Mouse (Mus musculus): ENCODE data around the gene Efna5. TPM values are rescaled to one million over a fixed set of nuclear protein-coding genes. Genes with fewer than 3 reads are reported as not detected.
A peak's percentile ranks its signal among the peaks of the same experiment; 100 is the strongest.

Gene Efna5
- polyA plus RNA-seq, 1 experiment from 2014 or later = 24.5 TPM

DNA sequence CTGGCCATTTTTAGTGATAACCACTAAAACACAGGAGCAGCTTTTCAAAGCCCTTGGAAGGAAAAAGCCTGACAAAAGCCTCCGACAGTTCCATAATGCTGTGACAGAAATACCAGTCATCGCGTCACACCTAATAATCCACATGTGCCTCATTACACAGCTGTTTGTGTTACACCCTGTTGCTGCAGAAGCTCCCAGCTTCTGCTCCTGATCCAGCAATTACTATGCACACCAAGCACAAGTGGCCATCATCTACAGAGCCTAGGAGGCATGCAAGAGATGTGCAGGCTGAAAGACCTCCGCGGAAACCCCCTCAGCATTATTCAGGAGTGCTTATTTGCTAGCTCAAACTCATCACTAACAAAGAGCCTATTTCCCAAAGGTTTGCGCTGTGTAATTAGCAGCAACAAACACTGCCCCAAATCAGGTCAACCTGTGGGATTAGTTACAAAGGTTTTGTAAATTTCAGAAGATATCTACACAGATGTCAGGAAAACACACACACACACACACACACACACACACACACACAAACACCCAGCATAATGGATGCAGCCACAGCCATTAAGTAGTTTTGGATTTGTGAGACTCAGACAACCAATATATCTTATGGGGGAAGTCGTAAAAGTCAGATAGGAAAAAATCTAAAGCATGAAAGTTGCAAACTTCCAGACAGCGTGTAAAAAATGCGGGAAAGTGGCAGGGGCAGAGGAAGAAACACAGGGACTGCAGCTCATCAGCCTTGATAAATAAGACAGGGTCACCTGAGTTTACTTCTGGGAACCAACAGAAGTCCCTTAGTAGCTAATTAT, 180.1 kb downstream of the Efna5 start:
- no peak for ATAC-seq (replicated peaks; ENCODE audit: insufficient number of reproducible peaks, low FRiP score, low TSS enrichment)
- no peak overlapping the region for H3K4me3 ChIP-seq (ENCODE audit: low read depth, low read length)
- H3K27ac ChIP-seq (ENCODE audit: low read depth, low read length) = no peak overlapping the region
- H3K9me3 ChIP-seq (replicated peaks; ENCODE audit: control insufficient read depth, low read length) = no peaks in the 10 kb centered on the region
- H3K36me3 ChIP-seq (ENCODE audit: control insufficient read depth, insufficient read depth, low read length) = no peaks in the 10 kb centered on the region
- H3K4me1 ChIP-seq (ENCODE audit: control insufficient read depth, insufficient read depth, low read length) = 0 out of 2 replicates have a peak, but pooled peaks cover 2% of the 10 kb centered on the region
- no peaks in the 10 kb centered on the region for H3K27me3 ChIP-seq (ENCODE audit: control insufficient read depth, insufficient read depth, low read length)
- H3K4me2 ChIP-seq = no peak overlapping the region
- no peak overlapping the region for H3K9ac ChIP-seq (ENCODE audit: low read depth, low read length)
- whole genome bisulfite sequencing (ENCODE audit: insufficient replicate concordance) = 60% methylated on average over 9 of the region's 9 CpGs

DNA sequence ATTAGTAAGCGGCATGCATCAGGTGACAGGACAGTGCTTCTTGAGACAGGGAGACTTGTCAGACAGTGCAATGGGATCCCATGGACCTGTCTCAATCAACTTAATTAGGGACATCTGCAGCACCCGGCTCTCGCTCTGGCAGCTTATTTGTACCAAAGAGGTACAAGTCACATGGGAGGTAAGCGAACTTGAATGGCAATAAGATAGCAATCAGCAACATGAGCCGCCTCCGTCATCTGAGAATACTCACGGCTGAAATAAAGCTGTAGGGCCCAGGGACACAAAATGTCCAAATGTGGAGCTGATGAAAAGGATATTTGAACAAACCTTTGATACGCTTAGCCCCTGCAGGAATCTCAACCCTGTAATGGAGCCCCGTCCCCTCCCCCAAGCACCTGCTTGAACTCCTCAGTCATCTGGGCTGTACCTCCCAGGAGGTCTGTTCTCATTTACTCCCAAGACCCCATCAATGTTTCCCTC, 186.1 kb downstream of the Efna5 start:
- ATAC-seq (replicated peaks; ENCODE audit: insufficient number of reproducible peaks, low FRiP score, low TSS enrichment) = no peak
- no peak overlapping the region for H3K9ac ChIP-seq (ENCODE audit: low read depth, low read length)
- H3K9me3 ChIP-seq (replicated peaks; ENCODE audit: control insufficient read depth, low read length) = no peaks in the 10 kb centered on the region
- H3K4me2 ChIP-seq = no peak overlapping the region
- H3K36me3 ChIP-seq (ENCODE audit: control insufficient read depth, insufficient read depth, low read length) = no peaks in the 10 kb centered on the region
- H3K4me3 ChIP-seq (ENCODE audit: low read depth, low read length) = no peak overlapping the region
- H3K27ac ChIP-seq (ENCODE audit: low read depth, low read length) = no peak overlapping the region
- WGBS (ENCODE audit: insufficient replicate concordance) = 71% methylated on average over 9 of the region's 9 CpGs
- H3K27me3 ChIP-seq (ENCODE audit: control insufficient read depth, insufficient read depth, low read length) = no peaks in the 10 kb centered on the region
- peaks cover 7% of the 10 kb centered on the region; the same call in 1 of the 2 replicates for H3K4me1 ChIP-seq (ENCODE audit: control insufficient read depth, insufficient read depth, low read length)

DNA sequence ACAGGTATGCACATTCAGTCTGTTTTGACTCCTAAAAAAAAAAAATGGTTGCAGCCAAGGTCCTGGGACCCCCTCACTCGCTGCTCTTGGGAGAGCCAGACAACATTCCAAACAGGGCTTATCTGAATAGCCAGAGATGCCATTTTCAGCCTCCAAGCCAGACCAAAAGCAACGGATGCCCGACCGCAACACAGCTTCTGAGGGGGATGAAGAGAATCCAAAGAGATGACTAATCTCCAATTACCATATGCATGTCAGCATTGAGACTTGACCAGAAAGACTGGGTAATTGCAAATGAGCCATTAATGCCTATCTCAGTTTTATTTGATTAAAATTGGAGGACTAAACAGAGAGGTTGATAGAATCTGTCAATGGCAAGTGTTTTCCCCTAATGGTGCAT, 188.9 kb downstream of the Efna5 start:
- Histone ChIP-seq H3K9ac (ENCODE audit: low read depth, low read length) (no peak overlapping the region), H3K4me1 (ENCODE audit: control insufficient read depth, insufficient read depth, low read length) (peaks cover 12% of the 10 kb centered on the region), H3K27me3 (ENCODE audit: control insufficient read depth, insufficient read depth, low read length) (no peaks in the 10 kb centered on the region), H3K9me3 (replicated peaks; ENCODE audit: control insufficient read depth, low read length) (no peaks in the 10 kb centered on the region), H3K36me3 (ENCODE audit: control insufficient read depth, insufficient read depth, low read length) (no peaks in the 10 kb centered on the region), H3K27ac (ENCODE audit: low read depth, low read length) (no peak overlapping the region), H3K4me2 (no peak overlapping the region), H3K4me3 (ENCODE audit: low read depth, low read length) (no peak overlapping the region)
- 7% methylated on average over 4 of the region's 4 CpGs for WGBS (ENCODE audit: insufficient replicate concordance)
- no peak for ATAC-seq (replicated peaks; ENCODE audit: insufficient number of reproducible peaks, low FRiP score, low TSS enrichment)

DNA sequence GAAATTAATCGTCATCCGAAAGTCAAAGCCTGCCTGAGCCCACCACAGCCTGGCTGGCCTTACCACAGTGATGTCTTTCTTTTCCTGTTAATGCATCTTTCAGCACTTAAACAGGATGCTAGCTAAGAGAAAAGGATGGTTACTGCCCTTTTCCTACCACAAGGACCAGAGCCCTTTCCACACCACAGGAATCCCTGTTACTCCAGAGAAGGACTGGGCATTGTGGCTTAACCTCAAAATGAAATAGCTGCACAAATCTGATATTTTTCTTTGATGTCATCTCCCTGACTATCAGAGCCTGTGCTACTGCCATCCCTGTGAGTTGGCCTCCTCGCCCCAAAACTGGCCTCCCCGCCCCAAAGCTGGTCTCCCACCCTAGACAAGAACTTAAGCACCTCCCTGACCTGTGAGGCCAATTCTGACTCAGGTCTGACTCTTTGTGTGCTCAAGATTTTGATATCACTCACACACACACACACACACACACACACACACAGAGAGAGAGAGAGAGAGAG, 189.9 kb downstream of the Efna5 start:
- no peaks in the 10 kb centered on the region for H3K27me3 ChIP-seq (ENCODE audit: control insufficient read depth, insufficient read depth, low read length)
- peaks cover 14% of the 10 kb centered on the region for H3K4me1 ChIP-seq (ENCODE audit: control insufficient read depth, insufficient read depth, low read length)
- H3K36me3 ChIP-seq (ENCODE audit: control insufficient read depth, insufficient read depth, low read length) = no peaks in the 10 kb centered on the region
- H3K4me2 ChIP-seq = no peak overlapping the region
- no peaks in the 10 kb centered on the region for H3K9me3 ChIP-seq (replicated peaks; ENCODE audit: control insufficient read depth, low read length)
- 82% methylated on average over 4 of the region's 4 CpGs for WGBS (ENCODE audit: insufficient replicate concordance)
- H3K9ac ChIP-seq (ENCODE audit: low read depth, low read length) = no peak overlapping the region
- no peak overlapping the region for H3K27ac ChIP-seq (ENCODE audit: low read depth, low read length)
- no peak overlapping the region for H3K4me3 ChIP-seq (ENCODE audit: low read depth, low read length)
- no peak for ATAC-seq (replicated peaks; ENCODE audit: insufficient number of reproducible peaks, low FRiP score, low TSS enrichment)

DNA sequence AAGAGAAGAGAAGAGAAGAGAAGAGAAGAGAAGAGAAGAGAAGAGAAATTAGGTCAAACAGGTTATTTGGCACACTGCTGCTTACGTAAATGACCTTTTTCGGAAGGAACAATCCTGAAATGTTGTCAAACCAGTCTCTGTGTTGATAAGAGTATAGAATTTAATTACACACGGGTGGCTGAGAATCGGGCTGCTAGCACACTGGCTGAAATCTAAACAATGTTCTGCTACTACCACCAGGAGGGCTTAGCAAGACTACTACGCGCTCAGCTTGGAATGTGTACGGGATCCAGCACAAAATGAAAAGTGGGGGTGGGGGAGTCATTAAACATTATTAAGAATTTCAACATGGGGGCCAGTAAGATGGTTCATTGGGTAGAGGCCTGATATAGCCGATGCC, 190.9 kb downstream of the Efna5 start:
- Histone ChIP-seq H3K27me3 (ENCODE audit: control insufficient read depth, insufficient read depth, low read length) (no peaks in the 10 kb centered on the region), H3K36me3 (ENCODE audit: control insufficient read depth, insufficient read depth, low read length) (no peaks in the 10 kb centered on the region), H3K9me3 (replicated peaks; ENCODE audit: control insufficient read depth, low read length) (no peaks in the 10 kb centered on the region), H3K4me2 (no peak overlapping the region), H3K27ac (ENCODE audit: low read depth, low read length) (no peak overlapping the region), H3K4me3 (ENCODE audit: low read depth, low read length) (no peak overlapping the region), H3K4me1 (ENCODE audit: control insufficient read depth, insufficient read depth, low read length) (peaks cover 14% of the 10 kb centered on the region), H3K9ac (ENCODE audit: low read depth, low read length) (no peak overlapping the region)
- ATAC-seq (replicated peaks; ENCODE audit: insufficient number of reproducible peaks, low FRiP score, low TSS enrichment) = no peak
- 69% methylated on average over 8 of the region's 8 CpGs for WGBS (ENCODE audit: insufficient replicate concordance)

DNA sequence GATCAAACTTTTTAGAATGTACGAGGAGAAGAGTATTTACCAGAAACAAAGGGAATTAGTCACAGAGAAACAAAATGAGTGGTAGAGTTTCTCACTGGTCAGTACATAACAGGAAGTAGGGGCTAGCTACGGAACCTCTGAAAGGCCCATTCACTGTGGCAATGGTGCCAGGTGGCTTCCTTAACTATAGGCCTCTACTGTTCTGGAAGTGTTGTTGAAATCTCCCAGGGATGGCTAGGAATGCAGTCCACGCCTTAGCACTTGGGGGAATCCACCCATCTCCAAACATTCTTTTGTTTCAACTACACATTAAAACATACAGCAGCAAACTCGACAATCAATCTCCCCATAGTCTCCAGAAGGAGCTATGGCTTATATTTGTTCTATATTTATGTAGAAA, 191.5 kb downstream of the Efna5 start:
- H3K4me3 ChIP-seq (ENCODE audit: low read depth, low read length) = no peak overlapping the region

DNA sequence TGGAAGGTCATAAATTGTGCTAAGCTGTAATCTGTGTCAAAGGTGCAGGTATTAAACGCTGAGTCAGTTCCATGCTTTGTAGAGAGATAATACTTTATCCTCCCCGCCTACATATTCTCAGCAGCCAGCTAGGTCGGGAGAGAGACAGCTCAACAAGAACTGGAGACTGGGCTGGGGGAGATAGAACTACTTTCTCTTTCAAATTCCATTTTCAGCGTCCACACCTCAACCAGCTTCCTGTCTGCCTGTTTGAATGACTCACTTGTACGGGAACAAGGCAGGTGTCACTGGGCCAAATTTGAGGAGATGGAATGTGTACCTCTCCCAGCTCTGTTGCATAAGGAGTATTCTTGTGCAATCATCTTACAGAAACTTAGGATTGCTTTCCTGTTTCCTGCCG, 193.7 kb downstream of the Efna5 start:
- Histone ChIP-seq H3K4me3 (ENCODE audit: low read depth, low read length) (no peak overlapping the region), H3K9me3 (replicated peaks; ENCODE audit: control insufficient read depth, low read length) (no peaks in the 10 kb centered on the region), H3K27ac (ENCODE audit: low read depth, low read length) (no peak overlapping the region), H3K36me3 (ENCODE audit: control insufficient read depth, insufficient read depth, low read length) (no peaks in the 10 kb centered on the region), H3K27me3 (ENCODE audit: control insufficient read depth, insufficient read depth, low read length) (no peaks in the 10 kb centered on the region), H3K9ac (ENCODE audit: low read depth, low read length) (no peak overlapping the region), H3K4me1 (ENCODE audit: control insufficient read depth, insufficient read depth, low read length) (peaks cover 12% of the 10 kb centered on the region), H3K4me2 (peak overlapping the region; percentile 30)
- ATAC-seq (replicated peaks; ENCODE audit: insufficient number of reproducible peaks, low FRiP score, low TSS enrichment) = no peak
- 40% methylated on average over 6 of the region's 6 CpGs for whole genome bisulfite sequencing (ENCODE audit: insufficient replicate concordance)

More for the DNA sequence above, 191.5 kb downstream of the Efna5 start:
- WGBS (ENCODE audit: insufficient replicate concordance) = 62% methylated on average over 4 of the region's 4 CpGs
- H3K4me2 ChIP-seq = no peak overlapping the region
- peaks cover 14% of the 10 kb centered on the region for H3K4me1 ChIP-seq (ENCODE audit: control insufficient read depth, insufficient read depth, low read length)
- H3K27ac ChIP-seq (ENCODE audit: low read depth, low read length) = no peak overlapping the region
- no peaks in the 10 kb centered on the region for H3K9me3 ChIP-seq (replicated peaks; ENCODE audit: control insufficient read depth, low read length)
- ATAC-seq (replicated peaks; ENCODE audit: insufficient number of reproducible peaks, low FRiP score, low TSS enrichment) = no peak
- H3K27me3 ChIP-seq (ENCODE audit: control insufficient read depth, insufficient read depth, low read length) = no peaks in the 10 kb centered on the region
- H3K9ac ChIP-seq (ENCODE audit: low read depth, low read length) = no peak overlapping the region
- no peaks in the 10 kb centered on the region for H3K36me3 ChIP-seq (ENCODE audit: control insufficient read depth, insufficient read depth, low read length)

DNA sequence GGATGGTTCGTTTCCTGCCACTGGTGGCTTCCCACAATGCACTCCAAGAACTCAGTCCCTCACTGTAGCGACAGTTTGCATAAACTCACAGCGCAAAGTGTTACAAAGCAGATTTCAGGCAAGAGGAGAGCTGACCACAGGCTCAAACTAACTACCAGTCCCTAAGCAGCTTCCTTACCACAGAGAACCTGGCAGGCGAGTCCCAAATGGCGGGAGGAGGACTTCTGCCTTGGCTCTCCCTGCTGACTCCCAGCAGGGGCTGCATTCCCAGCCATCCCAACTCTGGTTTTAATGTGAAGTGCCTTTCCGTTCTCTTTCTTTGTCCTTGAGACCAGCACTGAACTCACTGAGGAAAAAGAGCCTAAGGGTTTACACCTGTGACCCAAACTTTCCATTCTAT, 195.9 kb downstream of the Efna5 start:
- H3K9ac ChIP-seq (ENCODE audit: low read depth, low read length) = no peak overlapping the region
- no peak overlapping the region for H3K4me2 ChIP-seq
- H3K36me3 ChIP-seq (ENCODE audit: control insufficient read depth, insufficient read depth, low read length) = no peaks in the 10 kb centered on the region
- H3K27me3 ChIP-seq (ENCODE audit: control insufficient read depth, insufficient read depth, low read length) = no peaks in the 10 kb centered on the region
- H3K4me3 ChIP-seq (ENCODE audit: low read depth, low read length) = no peak overlapping the region
- no peak for ATAC-seq (replicated peaks; ENCODE audit: insufficient number of reproducible peaks, low FRiP score, low TSS enrichment)
- H3K9me3 ChIP-seq (replicated peaks; ENCODE audit: control insufficient read depth, low read length) = no peaks in the 10 kb centered on the region
- no peak overlapping the region for H3K27ac ChIP-seq (ENCODE audit: low read depth, low read length)
- peaks cover 10% of the 10 kb centered on the region for H3K4me1 ChIP-seq (ENCODE audit: control insufficient read depth, insufficient read depth, low read length)
- 51% methylated on average over 6 of the region's 6 CpGs for WGBS (ENCODE audit: insufficient replicate concordance)

DNA sequence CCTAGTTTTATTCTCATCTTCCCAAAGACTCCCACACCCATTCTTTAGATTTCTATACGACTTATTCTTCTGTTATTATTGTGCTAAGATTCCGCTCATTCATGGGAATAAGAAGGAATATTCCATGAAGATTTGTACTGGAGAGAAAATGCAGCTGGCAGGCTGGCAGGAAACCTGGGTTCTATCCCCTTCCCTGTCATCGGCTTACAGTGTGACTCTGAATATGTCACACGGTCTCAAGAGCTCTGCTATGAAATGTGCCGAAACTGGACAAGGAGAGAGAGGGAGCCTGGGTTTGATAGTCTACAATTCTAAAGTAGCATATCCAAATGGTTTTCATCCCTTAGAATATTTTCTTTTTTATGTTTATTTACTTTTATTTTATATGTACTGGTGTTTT, 198.0 kb downstream of the Efna5 start:
- Histone ChIP-seq H3K27ac (ENCODE audit: low read depth, low read length) (no peak overlapping the region), H3K4me2 (no peak overlapping the region), H3K4me3 (ENCODE audit: low read depth, low read length) (no peak overlapping the region), H3K9ac (ENCODE audit: low read depth, low read length) (no peak overlapping the region), H3K4me1 (ENCODE audit: control insufficient read depth, insufficient read depth, low read length) (peaks cover 10% of the 10 kb centered on the region), H3K9me3 (replicated peaks; ENCODE audit: control insufficient read depth, low read length) (no peaks in the 10 kb centered on the region), H3K27me3 (ENCODE audit: control insufficient read depth, insufficient read depth, low read length) (no peaks in the 10 kb centered on the region), H3K36me3 (ENCODE audit: control insufficient read depth, insufficient read depth, low read length) (no peaks in the 10 kb centered on the region)
- no peak for ATAC-seq (replicated peaks; ENCODE audit: insufficient number of reproducible peaks, low FRiP score, low TSS enrichment)
- WGBS (ENCODE audit: insufficient replicate concordance) = 51% methylated on average over 5 of the region's 5 CpGs

Measured in heart, embryonic 11.5 days (tissue).